Mouse (Mus musculus): ENCODE results near the gene Ier3. TPM values are rescaled to one million over a fixed set of nuclear protein-coding genes. Genes with fewer than 3 reads are reported as not detected.
"Not testable (repeated sequence)": the region's sequence is repeated elsewhere in the genome, so short reads cannot be mapped to it uniquely, and the experiment has no call there.

Ier3 gene
- total RNA-seq, 1 experiment from 2014 or later, result 26.3 TPM

DNA sequence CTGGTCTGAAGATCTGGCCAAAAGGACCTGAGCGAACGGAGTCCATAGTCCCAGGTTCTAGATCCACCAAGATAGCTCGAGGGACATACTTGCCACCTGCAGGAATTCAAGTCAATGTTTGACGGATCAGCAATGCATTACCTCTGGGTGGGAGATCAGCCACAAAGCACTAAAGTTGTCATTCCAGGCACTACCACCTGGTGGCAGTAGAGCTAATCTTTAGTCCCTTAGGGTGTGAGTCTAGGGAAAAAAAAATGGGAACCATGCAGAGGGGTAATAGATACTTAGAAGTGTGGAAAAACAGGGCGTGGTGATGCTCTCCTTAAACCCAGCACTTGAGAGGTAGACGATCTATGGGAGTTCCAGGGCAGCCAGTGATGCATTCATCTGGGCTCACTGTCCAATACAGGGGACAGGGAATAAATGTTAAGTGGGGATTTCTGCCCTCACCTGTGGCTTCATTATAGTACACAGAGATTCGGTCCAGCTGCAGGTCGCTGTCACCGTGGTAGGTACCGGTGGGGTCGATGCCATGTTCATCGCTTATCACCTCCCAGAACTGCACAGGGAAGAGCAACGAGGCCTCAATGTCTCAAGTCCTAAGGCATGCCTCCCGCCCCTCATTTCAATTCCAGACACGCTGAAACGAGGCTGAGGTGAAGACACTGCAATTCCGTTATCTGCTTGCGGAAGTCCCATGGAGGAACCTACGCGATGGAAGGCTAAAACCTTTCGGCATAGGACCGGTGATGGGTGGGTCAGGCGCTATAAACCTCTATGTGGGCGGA, 14.9 kb downstream of the Ier3 start:
- peak; percentile 88 for DNase-seq

DNA sequence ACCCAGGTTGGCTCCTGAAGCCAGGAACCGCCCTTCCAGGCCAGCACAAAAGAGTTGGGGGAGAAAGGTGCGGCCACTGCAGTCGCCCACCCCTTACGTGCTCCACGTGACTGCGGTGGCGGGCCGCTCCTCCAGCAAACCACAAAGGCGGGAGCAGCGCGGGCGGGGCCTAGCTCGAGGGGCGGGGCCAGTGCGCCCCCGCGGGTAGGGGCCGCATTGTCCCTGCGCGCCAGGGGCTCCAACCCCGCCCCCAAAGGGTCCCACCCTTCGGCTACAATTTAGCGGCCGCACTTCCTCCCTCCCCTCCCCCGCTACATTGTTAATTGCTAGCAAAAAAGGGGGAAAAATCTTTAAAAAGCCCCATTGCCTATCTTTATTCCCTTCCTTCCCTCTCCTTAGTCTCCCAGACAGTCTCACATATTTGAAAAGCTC, 15.5 kb downstream of the Ier3 start:
- DNase-seq, result peak; percentile 90

DNA sequence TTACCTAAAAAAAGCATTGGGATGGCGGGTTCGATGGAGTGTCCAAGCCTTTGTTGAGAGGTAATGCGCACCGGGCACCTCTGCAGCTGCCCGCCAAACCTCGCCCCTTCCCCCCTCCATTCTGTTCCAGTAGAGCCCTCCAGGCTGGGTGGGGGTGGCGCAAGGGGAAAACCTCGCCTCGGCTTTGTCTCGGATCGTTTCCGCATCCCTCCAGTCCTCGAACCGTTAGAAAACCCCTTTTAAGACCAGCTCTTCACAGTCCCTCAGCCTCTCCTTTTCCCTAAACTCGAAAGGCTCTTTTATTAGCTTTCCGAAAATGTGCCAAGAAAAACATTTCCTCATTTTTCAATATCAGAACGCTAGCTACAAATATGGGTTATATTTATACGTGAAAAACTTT, 16.0 kb downstream of the Ier3 start:
- peak; percentile 66 for DNase-seq

DNA sequence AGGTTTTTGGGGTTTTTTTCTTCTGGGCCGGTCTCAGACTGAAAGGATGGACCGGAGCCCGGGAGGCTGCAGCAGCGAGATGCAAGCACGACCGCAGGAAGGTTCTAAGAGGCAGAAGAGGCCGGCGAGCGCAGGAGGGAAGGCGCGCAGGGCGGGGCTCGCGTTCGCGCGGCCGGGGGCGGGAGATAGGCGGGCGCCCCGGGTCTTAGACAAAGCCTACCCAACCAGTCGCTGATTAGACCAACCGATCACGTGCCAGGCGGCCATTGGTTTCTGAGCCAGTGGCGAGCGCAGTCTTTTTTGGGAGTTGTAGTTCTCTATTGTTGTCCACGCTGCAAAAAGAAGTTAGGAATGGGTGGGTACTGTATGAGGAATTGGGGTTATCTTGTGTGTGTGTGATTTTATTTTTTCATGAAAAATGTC, 16.6 kb downstream of the Ier3 start, which contains the start of gene Tubb5:
Tubb5 (minus strand) TSS at position 185 of the 423 bp plus-strand sequence.
- peak; percentile 97 for DNase-seq

DNA sequence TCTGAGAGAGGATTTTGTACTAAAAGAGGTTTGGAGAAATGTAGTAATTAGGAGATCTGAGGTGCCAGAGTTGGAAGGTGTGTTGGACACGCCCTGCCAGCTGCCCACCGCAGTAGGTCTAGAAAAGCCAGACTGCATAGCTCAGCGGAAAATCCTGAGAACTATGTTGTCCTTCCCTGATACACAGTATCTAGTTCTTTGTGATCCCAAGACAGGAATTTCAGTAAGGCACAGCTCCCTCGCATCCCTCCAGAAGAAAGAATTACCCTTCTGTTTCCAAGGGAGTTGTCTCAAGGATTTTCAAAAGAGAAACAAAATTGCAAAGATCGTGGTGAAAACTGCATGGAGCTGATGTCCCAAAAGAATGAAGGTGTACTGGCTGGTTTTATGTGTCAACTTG, 17.1 kb downstream of the Ier3 start:
- DNase-seq, result no peak

DNA sequence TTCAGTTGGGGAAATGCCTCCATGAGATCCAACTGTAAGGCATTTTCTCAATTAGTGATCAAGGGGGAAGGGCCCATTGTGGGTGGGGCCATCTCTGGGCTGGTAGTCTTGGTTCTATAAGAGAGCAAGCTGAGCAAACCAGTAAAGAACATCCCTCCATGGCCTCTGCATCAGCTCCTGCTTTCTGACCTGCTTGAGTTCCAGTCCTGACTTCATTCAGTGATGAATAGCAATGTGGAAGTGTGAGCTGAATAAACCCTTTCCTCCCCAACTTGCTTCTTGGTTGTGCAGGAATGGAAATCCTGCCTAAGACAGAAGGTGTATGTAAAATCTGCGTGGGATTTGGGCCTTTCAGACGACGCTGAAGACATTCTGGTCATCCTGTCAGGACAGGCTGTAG, 17.5 kb downstream of the Ier3 start:
- not testable (repeated sequence) for DNase-seq

DNA sequence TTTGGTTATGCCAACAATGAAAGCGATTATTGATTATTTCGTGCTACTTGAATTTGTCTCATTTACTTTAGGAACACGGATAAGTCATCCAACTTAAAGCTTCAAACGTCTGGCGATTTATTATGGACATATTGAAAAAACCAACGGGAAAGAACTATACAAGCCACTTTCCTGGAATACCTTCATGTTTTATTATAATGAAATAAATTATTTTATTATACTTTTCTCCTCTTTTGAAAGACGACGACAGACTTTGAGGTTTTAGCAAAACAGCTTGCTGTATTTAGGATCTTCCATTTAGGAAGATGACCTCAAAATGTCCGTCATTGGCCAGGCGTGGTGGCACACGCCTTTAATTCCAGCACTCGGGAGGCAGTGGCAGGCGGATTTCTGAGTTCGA, 19.1 kb downstream of the Ier3 start:
- DNase-seq, result no peak

DNA sequence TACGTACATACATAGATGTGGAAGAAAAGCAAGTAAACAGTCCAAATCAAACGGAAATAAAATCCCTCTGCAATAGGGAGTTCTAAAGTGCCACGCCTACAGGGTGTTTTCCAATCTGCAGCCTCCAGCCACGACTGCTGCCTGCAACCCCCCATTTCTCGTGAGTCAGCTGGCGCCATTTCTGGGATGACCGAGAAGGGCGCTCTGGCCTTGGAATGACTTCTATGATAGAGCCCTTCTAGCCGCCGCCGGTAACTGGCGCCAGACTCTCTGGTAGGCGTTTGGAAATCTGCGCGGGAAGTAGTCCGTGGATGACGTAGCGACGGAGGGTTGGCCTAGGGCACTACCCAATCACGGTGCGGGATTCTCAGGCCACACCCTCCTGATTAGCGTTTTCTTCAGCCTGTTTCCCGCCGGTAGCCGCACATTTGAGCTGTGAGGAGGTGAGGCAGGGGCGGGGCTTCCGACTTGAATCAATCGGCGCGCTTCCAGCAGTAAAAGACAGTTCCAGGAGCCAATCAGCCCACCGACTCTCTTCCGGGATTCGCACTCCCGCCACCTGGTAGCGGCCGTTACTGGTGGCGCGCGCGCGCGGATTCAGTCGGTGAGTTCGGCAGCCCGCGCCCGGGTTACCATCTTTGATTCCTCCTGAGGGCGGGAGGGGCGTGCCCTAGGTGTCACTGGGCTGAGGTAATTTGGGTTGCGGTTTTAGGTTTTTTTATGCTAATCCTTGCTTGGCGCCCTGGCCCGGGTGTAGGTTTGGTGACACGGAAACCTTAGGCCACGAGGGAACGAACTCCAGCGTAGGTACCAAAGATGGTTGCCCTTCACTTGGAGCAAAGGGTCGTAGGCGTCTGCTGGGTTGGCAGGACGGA, 19.8 kb downstream of the Ier3 start, which contains the start of gene Mdc1:
Mdc1 (plus strand) TSS at position 440 of the 875 bp plus-strand sequence.
- peak; percentile 99 for DNase-seq

DNA sequence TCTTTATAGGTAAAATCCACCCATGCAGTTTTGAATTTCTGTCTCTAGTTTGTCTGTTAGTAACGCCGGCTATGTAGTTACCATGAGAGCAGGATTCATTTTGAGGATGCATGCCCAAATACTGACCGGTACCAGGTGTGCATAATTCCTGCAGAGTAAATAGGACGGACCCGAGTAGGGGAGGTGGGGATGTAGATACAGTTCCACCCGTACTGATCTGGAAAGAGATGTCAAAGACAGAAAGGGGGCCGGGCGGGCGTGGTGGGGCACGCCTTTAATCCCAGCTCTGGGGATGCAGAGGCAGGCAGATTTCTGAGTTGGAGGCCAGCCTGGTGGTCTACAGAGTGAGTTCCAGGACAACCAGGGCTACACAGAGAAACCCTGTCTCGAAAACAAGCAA, 20.5 kb downstream of the Ier3 start:
- DNase-seq, result no peak

DNA sequence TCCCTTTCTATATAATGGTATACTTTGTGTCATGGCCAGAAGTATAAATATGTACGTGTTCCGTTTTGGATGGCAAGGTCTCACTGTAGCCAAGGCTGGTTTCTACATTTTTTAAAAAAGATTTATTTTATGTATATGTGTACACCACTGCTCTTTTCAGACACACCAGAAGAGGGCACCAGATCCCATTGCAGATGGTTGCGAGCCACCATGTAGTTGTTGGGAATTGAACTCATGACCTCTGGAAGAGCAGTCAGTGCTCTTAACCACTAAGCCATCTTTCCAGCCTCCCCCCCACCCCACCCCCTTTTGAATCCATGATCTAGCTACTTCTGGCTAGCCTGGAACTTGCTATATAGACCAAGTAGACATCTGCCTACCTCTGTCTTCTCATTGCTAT, 22.0 kb downstream of the Ier3 start:
- DNase-seq, result no peak

DNA sequence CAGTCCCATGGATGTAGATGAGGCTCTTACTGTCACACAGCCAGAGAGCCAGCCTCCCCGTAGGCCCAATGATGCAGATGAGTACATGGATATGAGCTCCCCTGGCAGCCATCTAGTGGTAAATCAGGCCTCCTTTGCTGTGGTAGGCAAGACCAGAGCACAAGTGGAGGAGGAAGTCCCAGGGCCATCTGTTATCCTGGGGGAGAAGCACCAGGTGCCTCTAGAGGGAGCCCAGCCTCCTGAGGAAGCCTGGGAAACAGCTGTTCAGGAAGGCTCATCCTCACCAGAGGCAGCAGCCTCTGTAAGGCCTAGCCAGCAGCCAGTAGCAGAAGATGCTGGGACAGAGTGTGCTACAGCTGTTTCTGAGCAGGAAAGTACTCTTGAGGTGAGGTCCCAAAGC, 26.6 kb downstream of the Ier3 start:
- DNase-seq, result peak; percentile 38

DNA sequence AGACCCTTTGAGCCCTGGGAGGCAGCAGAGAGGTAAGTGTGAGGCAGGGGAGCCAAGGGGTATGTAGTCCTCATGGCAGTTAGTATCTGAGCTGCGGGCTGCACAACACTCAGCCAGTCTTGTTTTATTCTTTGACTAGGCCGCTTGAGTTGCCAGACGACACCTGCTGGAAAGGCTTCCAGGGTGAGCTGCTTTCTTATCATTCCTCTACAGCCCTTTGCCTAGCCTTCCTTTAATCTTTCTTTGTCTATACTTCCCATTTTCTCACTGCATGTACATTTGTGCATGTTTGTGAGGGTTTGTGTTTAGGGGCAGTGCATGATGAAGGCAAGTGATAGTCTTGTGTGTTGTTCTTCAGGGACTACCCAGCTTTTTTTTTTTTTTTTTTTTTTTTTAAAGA, 29.5 kb downstream of the Ier3 start:
- DNase-seq, result no peak

DNA sequence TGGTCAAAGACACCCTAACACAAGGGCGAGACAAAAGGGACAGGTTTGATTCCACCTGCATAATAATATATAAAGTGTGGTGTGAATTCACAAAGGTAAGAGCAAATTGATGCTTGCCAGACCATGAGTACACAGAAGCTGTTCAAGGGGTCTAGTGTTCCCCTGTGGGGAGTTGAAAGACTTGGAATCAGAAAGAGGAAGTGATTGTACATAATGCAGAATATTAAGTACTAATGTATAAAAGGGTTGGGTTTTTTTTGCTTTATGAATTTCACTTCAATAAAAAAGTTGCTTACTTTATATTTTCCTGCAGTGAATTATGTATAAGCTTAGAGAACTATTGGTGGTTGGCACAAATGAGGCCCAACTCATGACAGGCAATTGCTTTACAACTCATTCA, 37.9 kb downstream of the Ier3 start:
- DNase-seq, result no peak

DNA sequence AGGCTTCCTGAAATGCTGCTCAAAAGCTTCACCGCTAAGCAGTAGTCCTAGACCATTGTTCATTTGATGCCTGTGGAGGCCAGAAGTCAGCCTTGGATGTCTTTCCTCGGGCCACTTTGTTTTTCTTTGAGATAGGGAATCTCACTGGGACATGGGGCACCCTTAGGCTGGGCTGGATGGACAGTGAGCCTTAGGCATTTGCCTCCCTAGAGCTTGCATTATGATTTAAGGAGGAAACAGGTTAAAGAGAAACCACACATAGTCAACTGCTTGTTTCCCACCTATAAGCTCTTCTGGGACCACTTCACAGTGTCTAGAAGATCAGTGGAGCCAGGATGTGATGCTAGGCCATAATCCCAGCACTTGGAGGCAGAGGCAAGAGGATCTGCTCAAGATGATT, 38.4 kb downstream of the Ier3 start:
- DNase-seq, result no peak

DNA sequence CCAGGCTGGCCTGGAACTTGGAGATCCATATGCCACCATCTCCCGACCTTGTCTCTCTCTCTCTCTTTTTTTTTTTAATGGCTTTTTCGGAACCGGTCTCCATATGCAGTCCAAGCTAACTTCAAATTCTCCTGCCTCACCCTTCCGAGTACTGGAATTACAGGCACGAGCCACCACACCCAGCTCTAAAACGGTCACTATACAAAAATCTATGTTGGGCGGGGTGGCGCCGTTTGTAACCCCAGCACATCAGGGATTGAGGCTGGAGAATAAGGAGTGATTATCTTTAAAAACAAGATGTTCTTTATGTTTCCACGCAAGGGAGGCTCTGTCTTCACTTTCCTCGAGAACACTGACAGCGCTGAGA, 39.3 kb downstream of the Ier3 start:
- no peak for DNase-seq

DNA sequence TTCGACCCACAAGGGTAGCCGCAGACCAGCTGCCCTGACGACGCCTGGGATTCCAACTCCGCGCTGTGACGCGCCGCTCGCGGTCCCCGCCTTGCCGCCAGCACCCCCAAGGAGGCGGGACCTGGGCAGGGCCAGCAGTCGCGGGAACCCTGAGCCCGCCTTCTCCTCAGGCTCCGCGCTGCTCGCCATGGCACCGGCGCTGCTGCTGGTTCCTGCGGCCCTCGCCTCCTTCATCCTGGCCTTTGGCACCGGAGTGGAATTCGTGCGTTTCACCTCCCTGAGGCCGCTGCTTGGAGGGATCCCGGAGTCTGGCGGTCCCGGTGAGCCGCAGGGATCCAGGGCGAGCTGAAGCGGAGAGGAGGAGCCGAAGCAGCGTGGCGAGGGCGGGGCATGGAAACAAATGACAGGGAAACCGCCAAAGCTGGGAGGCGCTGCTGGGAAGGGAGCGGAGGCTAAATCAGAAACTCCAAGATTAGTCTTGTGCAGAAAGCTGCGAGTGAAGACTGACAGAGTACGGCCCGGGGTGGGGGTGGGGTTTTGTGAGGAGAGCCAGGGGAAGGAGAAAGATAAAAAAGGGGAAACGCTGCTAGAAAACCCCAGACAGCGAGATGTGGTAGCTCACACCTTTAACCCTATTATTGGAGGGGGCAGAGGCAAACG, 39.8 kb downstream of the Ier3 start, which contains the start of gene Nrm:
Nrm (plus strand) TSS at position 121 of the 660 bp plus-strand sequence.
- peak; percentile 93 for DNase-seq

DNA sequence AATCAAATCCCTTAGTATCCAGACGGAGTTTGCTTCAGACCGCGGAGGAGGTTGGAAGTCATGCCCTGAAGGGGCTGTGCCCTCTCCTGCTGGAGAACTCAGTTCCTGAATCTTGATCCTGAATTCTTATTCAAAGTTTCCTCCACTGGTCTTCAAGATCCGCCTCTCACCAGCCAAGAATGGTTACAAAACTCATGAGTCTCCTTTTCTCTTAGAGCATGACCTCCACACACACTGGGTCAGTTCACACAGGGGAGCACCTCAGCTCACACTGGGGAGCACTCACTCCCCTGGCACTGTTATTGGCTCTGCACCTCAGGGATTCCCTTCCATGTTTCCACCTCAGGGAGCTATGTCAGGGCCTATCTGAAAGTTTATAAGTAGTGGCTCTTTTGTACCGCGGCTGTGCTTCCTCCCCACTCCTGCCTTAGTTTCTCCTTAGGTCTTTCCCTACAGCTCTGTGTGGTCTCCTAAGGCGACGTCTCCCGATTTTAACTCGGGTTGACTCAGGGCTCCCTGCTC, 43.4 kb downstream of the Ier3 start:
- DNase-seq, result no peak

DNA sequence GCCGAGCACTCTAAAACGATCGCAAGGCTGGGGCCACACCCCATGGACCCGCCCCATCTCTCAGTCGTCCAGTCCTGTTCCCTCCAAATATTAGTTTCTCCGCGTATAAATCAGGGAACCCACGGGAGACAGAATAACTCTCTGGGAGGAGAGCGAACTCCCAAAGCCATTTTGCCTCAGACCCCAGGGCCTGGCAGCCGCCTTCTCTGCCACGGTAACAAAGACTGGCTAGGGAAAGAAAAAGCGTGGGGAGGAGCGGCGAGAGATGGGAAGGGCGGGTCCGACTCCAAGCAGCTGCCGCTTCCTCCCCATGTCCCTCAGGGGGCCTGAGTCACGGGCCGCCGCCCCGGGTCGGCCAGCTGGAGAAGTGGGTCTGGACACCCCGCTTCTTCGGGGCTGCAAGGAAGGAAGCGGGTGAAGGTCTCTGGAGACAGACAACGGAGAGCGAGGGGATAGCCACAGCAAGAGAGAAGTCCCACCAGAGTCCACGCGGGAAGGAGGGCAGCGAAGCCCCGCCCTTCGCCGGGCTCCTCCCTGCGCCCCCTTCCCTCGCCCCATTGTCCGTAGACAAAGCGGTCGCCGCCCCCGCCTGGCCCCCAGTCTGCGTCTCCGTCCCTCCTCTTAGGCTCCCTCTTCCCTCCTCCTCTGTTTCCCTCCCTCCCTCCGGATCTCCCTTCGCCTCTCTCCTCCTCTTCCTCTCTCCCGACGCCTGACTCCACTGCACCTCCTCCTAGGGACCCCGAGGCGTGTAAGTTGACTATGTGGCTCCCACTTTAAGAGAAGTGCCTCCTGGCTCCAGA, 44.2 kb downstream of the Ier3 start, which contains the start of gene Ppp1r18:
Ppp1r18 (plus strand) TSS at position 113 of the 800 bp plus-strand sequence.
- peak; percentile 82 for DNase-seq

DNA sequence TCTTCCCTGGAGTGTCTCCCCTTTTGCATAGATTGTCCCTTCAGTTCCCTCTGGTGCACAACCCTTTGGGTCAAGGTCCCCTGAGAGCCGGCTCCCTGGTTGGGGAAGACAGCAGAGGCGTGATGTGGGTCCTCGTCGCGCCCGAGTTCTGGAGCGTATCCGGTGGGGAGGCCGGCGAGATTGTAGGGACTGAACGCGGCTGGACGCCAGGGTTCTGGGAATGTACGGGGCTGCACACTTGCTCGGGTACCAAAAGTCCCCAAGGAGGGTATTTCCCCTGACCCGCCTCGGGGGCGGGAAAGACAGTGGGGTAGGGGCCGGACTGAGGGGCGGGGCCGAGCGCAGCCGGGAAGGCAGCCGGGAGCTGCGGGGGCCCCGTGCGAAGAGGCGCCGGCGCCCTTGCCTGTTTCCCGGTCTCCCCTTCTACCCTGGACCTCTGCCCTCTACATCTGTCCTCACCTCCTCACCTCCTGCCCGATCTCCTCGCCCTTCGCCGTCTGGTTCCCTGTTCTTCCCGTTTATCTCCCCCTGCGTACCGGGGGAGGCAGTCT, 44.9 kb downstream of the Ier3 start:
- DNase-seq, result peak; percentile 78

DNA sequence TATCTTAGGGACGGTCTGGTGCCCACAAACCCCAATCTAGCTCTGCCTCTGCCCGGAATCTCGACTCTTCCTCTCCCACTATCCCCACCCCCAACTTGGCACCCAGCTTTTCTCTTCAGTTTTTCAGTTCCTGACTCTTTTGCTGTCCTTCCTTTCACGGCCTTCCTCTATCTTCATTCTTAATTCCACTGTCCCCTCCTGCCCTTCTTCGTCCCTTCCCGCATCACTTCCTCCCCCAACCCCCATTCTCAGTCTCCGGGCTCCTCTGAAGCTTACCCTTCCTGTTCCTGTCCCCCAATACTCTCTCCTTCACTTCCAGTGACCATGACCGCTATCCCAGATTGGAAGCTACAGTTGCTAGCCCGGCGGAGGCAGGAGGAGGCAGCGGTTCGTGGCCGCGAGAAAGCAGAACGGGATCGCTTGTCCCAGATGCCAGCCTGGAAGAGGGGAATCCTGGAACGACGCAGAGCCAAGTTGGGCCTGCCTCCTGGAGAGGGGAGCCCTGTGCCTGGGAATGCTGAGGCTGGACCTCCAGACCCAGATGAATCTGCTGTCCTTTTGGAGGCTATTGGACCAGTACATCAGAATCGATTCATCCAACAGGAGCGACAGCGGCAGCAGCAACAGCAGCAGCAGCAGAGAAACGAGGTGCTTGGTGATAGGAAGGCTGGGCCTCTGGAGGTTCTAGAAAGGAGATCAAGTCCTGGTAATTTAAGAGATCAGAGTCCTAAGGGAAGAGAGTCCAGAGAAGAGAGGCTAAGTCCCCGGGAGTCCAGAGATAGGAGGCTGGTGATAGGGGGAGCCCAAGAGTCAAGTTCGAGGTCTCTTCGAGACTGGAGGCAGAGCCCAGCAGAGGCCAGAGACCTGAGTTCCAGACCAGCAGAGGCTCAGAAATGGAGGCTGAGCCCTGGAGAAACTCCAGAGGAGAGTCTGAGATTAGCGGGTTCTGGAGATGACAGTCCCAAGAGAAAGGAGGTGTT, 45.7 kb downstream of the Ier3 start:
- DNase-seq, result peak; percentile 62

All from adrenal gland, postnatal 14 days (tissue).